Mouse (Mus musculus) yolk sac, embryonic 10.5 days (tissue): ENCODE data around the gene Sh3pxd2b.

ENCODE experiments used
- DNase-seq: peaks from one replicate; pipeline ENCODE4 v3.0.0-alpha.2; 2017; ENCODE audit warnings: low spot score

Sh3pxd2b gene

GRCm38 (mm10) chr11:32340476-32341473 is 6.8 kb upstream of the Sh3pxd2b start:
- DNase-seq, result peak; percentile 40

- DNase-seq, result no peak
Observed at GRCm38 (mm10) chr11:32342770-32343191, 4.8 kb upstream of the Sh3pxd2b start.

GRCm38 (mm10) chr11:32343350-32343749 is 4.3 kb upstream of the Sh3pxd2b start:
- no peak for DNase-seq

DNA sequence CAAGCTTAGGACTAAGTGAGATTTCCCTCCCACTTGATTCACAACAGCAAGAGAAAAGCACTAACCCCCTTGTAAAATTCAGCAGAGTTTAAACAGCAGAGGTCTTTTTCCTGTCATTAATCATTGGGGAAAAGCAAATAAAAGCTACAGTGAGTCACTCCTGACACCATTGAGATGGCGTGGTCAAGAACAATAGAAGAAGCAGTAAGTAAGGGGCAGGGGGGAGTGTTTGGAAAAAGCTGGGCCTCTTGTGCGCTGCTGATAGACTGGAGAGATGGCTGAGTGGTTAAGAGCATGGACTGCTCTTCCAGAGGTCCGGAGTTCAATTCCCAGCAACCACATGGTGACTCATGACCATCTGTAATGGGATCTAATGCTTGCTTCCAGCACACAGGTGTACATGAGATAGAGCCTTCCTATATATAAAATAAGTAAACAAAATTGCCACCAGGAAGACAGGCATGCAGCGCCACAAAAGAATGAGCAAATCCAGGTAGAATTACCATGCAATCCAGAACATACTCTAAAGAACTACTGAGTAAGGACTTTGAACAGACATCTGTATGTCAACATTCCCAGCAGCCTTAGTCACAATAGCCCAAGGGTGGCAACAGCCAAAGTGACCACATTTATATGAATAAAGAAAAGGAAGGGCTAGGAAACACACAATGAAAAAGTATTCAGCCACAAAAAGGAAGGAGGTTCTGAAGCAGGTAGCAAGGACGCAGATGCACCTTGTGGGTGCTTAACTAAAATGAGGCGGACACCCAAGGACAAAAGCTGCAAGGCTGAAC is 1.9 kb upstream of the Sh3pxd2b start:
- no peak for DNase-seq

- no peak for DNase-seq
Observed at GRCm38 (mm10) chr11:32347264-32347606, 385 bp upstream of the Sh3pxd2b start.

- DNase-seq, result no peak
Observed at GRCm38 (mm10) chr11:32348433-32349283, 1.0 kb downstream of the Sh3pxd2b start.

- no peak for DNase-seq
Observed at GRCm38 (mm10) chr11:32349284-32349953, 1.8 kb downstream of the Sh3pxd2b start.

GRCm38 (mm10) chr11:32352946-32353345 is 5.3 kb downstream of the Sh3pxd2b start:
- DNase-seq, result no peak

- DNase-seq, result no peak
Observed at GRCm38 (mm10) chr11:32355377-32355776, 7.8 kb downstream of the Sh3pxd2b start.

- DNase-seq, result no peak
Observed at GRCm38 (mm10) chr11:32357686-32358085, 10.1 kb downstream of the Sh3pxd2b start.

DNA sequence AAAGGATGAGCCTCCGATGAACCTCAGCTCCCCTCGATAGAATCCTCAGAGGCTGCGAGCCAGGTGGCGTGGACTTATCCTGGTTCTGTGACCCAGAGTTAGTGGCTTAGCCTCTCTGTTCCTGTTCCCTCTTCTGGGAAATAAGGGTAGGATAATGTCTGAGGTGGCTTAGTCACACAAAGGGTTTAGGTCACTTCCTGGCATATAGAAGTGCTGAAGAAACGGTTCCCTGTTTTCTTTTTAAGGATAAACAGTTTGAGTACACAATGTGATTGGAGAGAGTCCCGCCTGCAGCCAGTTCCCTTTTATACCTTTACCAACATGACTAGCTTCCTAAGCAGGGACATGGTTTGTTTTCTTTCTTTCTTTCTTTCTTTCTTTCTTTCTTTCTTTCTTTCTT is 10.8 kb downstream of the Sh3pxd2b start:
- no peak for DNase-seq

- DNase-seq, result no peak
Observed at GRCm38 (mm10) chr11:32359566-32359965, 11.9 kb downstream of the Sh3pxd2b start.

- no peak for DNase-seq
Observed at GRCm38 (mm10) chr11:32361774-32362173, 14.2 kb downstream of the Sh3pxd2b start.

GRCm38 (mm10) chr11:32363188-32363587 is 15.6 kb downstream of the Sh3pxd2b start:
- DNase-seq, result no peak

DNA sequence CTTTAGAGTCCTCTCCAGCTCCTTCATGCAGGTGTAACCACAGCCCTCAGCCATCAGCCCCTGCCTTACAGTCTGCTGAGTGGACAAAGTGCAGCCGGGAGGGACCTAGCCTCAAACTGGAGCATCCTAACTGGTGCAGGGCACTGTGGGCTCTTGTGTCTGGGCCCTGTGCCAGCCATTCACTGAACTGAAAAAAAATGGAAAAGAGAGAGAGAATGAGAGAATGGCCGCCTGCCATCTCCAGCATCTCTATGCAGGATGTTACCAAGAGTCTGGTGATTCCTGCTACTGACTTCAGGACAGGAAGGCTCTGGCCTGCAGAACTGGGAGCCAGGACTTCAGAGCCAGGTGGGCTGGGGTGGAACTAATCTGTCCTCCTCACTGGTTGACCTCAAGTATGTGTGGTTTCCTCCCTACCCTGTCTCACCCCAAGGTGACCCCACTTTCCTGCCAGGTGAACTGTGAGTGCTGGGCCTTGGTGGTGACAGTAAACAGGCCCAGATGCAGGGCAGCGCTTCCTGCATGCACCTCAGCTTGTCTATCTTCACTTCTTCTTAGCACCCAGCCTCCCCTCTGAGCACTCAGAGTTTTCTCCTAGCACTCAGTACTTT is 16.1 kb downstream of the Sh3pxd2b start:
- DNase-seq, result no peak

GRCm38 (mm10) chr11:32364375-32364774 is 16.8 kb downstream of the Sh3pxd2b start:
- DNase-seq, result no peak

- DNase-seq, result no peak
Observed at GRCm38 (mm10) chr11:32365498-32365897, 17.9 kb downstream of the Sh3pxd2b start.

DNA sequence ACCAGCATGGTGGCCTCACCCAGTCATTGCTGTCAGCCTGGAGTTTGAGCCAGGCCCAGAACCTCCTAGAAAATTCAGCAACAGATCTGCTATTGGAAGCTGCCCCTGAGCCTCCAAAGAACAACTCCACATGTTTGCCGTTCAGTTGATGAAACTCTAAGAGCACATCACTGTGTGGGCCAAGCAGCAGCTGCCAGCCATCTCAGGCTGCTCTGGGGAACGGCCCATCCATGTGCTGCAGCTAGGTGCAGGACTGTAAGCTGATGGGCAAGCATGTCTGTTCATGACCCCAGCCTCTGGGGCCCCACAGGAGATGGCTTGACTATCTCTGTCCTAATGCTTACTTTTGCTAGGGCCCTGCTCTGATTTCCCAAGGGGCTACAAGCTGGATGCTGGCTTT is 19.4 kb downstream of the Sh3pxd2b start:
- no peak for DNase-seq

DNA sequence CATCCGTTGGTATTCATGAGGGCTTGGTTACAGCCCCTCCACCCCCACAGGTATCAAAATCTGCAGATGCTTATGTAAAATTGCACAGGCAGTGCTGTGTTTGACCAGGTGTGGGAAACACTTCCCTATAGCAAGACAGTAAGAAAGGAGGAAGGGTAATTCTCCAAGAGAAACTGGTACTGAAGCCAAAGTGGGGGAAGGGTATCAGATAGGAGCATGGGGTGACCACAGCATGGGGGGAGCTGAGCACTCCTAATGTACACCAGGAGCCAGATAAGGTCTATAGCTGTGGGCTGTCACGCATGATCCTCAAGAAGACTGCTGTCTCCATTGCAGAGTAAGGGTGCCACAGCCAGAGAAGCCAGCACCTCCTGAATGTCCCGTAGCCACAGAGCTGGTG is 21.4 kb downstream of the Sh3pxd2b start:
- no peak for DNase-seq

- DNase-seq, result no peak
Observed at GRCm38 (mm10) chr11:32370881-32371280, 23.3 kb downstream of the Sh3pxd2b start.
